Mouse (Mus musculus) lung, postnatal 0 days (tissue): ENCODE data around the gene Olfr10.

ENCODE experiments used
- CTCF ChIP-seq: IDR thresholded peaks from 2 replicates; pipeline ENCODE4 v1.5.1; 2016; ENCODE audit warnings: antibody characterized with exemption, mild to moderate bottlenecking
- EP300 ChIP-seq: IDR thresholded peaks from 2 replicates; pipeline ENCODE4 v1.6.1; 2016; ENCODE audit warnings: antibody characterized with exemption, mild to moderate bottlenecking, control low read depth

GRCm38 (mm10) chr11:49265101-49265500 lies 39.4 kb upstream of the Olfr10 start:
- no peak for TF ChIP-seq CTCF
- TF ChIP-seq EP300: no peak
